Mouse (Mus musculus): ENCODE data around the gene Abi3bp. TPM values are rescaled to one million over a fixed set of nuclear protein-coding genes. Genes with fewer than 3 reads are reported as not detected.

Abi3bp gene
- 30.9 TPM for polyA plus RNA-seq (2014; fragmentation: Illumina TruSeq; extraction: RNeasy Lipid Tissue Mini Kit (QIAGEN cat#74804))

DNA sequence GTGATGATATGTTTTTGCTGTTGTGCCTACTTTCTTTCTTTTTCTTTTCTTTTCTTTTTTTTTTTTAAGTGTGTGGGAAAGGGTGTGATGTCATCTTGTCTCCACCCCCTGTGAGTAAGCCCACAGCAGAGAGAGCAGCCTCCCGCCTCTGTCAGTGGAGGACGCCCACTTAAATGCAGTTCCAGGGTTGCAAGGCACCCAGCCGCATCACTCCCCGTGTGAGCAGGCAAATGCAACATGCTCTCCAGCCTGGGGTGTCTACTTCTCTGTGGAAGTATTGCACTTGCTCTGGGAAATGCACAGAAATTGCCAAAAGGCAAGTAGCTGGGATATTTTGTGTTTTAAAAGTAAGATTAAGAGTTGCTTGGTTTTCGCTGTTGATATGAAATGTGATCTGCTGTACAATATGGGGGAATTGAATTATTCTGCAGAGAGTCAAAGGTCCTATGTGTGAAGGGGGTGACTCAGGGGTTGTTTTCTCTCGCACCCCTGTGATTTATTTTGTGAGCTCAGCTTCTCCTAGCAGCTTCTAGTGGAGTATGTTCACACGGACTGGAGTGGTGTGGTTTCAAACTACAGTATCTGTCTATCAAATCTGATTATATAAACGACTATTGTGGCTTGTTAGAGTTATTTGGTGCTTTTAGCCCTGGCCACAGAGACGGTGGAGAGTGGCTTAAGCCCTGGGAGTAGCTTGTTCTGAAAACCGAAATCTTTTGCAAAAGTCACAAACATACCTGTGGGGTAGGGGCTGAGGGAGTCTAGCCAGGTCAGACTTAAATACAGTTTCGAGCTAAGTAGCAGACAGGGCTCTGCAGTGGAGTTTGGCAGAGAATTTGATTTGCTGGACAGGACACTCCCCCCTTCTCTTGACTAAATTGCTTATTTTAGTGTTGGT is at the start of gene Abi3bp:
TSS of gene Abi3bp (plus strand) at position 202 of the 898 bp plus-strand sequence.

DNA sequence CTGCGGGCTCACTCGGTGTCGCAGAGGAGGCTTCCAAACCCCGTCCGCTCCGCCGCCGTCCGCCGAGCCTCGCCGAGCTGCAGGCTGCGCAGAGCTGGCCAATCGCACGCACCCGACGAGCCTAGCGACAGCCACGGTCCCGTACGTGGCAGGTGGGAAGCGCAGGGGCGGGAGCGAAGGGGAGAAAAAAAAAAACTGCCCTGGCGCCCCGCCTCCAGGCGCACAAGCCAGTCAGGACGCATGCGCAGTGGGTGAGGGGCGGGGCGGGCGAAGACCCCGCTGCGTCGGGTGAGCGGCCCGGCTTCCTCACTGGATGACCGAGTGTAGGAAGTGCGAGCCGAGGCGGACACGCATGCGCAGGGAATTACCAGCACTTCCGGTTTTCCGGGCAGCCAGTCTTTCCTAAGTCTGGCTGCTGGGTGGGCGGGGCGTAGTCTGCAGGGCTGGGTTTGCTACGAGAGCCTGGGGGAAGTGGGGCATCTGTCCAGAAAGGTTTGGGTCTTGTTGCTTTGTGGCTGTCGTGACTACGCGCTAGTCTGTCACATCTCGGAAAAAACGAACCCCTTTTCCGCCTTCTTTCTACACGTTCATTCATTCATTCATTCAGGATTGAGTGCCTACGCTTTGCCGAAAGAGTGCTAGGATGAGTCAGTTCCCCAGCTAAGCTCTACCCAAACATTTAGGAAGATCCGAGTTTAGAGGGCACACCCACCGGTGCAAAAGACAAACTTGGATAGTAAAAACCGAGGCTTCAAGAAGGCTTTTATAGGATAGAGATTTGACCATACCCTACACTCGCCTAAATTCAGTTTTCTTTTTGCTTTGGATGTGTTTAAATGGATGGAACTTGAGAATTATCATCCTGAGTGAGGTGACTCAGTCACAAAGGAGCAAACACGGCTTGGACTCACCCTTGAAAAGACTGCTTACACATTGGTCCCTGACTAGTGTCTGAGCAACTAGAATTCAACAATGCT is 239.8 kb downstream of the Abi3bp start, which contains the start of gene Tfg:
TSS of gene Tfg (minus strand) at position 227 of the 977 bp plus-strand sequence.

Other genes with a start within 250 kb of the Abi3bp start
- gene Tfg, start 239.6 kb downstream of the Abi3bp start, polyA plus RNA-seq (2014; fragmentation: Illumina TruSeq; extraction: RNeasy Lipid Tissue Mini Kit (QIAGEN cat#74804)) = 535 TPM